Mouse (Mus musculus): ENCODE data around the gene Otulinl. TPM values are rescaled to one million over a fixed set of nuclear protein-coding genes. Genes with fewer than 3 reads are reported as not detected.
A peak's percentile ranks its signal among the peaks of the same experiment; 100 is the strongest.

Otulinl gene
- polyA plus RNA-seq, 1 experiment from 2014 or later, result 32.0 TPM

DNA sequence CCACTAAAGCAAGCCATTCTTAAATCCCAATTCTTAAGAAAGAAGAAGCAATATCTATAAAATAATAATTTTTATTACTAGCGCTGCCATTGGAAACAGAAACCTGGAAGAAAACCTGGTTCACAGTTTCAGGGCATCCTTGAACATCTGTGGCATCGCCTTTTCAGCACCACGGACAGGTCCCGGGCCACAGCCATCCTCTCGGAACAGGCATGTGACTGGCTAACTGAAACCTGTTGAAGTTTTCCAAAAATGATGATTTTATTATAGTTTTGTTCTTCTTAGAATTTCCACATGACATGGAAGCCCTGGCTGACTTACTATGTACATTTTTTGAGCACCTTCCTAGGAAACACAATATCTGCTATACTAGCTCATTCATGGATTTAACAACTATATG lies 26.4 kb downstream of the Otulinl start:
- Histone ChIP-seq H3K27ac (replicated peaks) (no peak overlapping the region), H3K4me2 (replicated peaks) (no peak overlapping the region), H3K4me3 (replicated peaks) (no peak overlapping the region), H3K36me3 (peaks cover 8% of the 10 kb centered on the region; the same call in 1 of the 2 replicates), H3K9ac (no peak overlapping the region), H3K9me3 (replicated peaks) (no peaks in the 10 kb centered on the region), H3K27me3 (no peaks in the 10 kb centered on the region), H3K4me1 (0 out of 2 replicates have a peak, but pooled peaks cover 3% of the 10 kb centered on the region)
- ATAC-seq (ENCODE audit: insufficient number of reproducible peaks, low FRiP score, low TSS enrichment, low read depth), result no peak
- 14% methylated on average over 5 of the region's 5 CpGs for WGBS

DNA sequence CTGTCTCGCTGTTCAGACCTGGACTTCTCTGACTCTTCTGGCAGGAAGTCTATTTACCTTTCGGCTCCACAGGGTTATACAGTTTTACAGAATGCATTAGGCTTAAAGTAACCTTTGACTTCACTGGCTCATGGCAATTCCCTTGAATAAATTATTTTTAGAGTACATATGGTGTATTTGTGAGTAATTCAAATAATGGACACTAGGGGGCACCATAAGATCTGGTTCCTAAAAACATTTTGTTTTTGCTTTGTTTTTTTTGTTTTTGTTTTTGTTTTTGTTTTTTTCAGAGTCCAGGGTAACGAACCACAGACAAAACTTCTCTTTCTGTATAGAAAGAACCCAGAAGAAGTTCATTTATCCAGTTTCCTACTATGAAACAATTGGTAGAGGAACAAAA lies 33.7 kb downstream of the Otulinl start:
- Histone ChIP-seq H3K27ac (replicated peaks) (no peak overlapping the region), H3K36me3 (no peaks in the 10 kb centered on the region), H3K9me3 (replicated peaks) (no peaks in the 10 kb centered on the region), H3K4me3 (replicated peaks) (no peak overlapping the region), H3K9ac (no peak overlapping the region), H3K4me1 (no peaks in the 10 kb centered on the region), H3K4me2 (replicated peaks) (no peak overlapping the region), H3K27me3 (no peaks in the 10 kb centered on the region)
- ATAC-seq (ENCODE audit: insufficient number of reproducible peaks, low FRiP score, low TSS enrichment, low read depth), result no peak
- WGBS, result 46% methylated on average over 3 of the region's 3 CpGs

DNA sequence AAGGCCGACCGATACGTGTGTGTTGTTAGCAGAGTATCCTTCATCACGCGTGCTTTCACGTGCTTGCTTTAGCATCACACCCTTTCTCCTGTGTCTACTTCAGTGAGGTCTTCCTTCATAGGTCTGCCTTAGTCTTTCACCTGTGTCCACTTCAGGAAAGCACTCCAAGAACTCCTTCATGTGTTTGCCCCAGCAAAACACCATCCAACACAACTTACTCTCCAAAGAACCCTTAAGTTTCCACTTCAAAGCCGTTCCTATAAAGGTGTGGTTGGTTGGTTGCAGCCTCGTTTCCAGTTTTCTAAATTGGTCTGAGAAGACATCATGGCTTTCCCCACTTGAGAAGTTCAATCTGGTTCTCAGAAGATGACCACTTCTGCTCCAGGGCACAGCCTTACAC lies 34.7 kb downstream of the Otulinl start:
- Histone ChIP-seq H3K4me1 (no peaks in the 10 kb centered on the region), H3K9ac (no peak overlapping the region), H3K9me3 (replicated peaks) (no peaks in the 10 kb centered on the region), H3K27ac (replicated peaks) (no peak overlapping the region), H3K4me2 (replicated peaks) (no peak overlapping the region), H3K36me3 (no peaks in the 10 kb centered on the region), H3K4me3 (replicated peaks) (no peak overlapping the region), H3K27me3 (no peaks in the 10 kb centered on the region)
- WGBS, result 92% methylated on average over 8 of the region's 8 CpGs
- ATAC-seq (ENCODE audit: insufficient number of reproducible peaks, low FRiP score, low TSS enrichment, low read depth), result no peak

DNA sequence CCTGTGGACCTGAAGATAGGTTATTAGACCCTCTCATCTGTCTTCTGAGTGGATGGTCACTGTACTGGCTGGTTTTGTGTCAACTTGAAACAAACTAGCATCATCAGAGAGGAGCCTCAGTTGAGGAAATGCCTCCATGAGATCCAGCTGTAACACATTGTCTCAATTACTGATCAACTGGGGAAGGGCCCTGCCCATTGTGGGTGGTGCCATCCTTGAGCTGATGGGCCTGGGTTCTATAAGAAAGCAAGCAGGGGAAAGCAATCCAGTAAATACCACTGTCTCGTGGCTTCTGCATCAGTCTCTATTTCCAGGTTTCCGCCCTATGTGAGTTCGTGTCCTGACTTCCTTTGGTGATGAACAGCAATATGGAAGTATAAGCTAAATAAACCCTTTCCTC lies 36.1 kb downstream of the Otulinl start:
- H3K4me1 ChIP-seq, result no peaks in the 10 kb centered on the region
- ATAC-seq (ENCODE audit: insufficient number of reproducible peaks, low FRiP score, low TSS enrichment, low read depth), result no peak
- WGBS, result 62% methylated on average over 3 of the region's 3 CpGs

DNA sequence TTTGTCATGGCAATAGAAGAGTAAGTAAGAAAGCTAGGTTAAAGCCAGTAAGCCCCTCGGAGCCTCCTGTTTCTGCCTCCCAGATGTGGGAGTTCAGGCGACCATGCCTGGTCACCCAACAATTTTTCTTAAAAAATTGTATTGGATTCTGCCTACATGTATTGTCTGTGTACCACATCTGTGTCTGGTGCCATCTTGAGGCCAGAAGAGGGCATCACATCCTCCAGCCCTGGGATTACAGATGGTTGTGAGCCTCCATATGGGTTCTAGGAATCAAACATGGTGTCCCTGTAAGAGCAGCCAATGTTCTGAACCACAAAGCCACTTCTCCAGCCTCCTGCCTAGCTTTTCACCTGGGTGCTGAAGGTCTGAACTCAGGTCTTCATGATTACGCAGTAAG lies 38.5 kb downstream of the Otulinl start:
- no peak overlapping the region for H3K9ac ChIP-seq
- no peak for ATAC-seq (ENCODE audit: insufficient number of reproducible peaks, low FRiP score, low TSS enrichment, low read depth)
- no peak overlapping the region for H3K27ac ChIP-seq (replicated peaks)
- H3K9me3 ChIP-seq (replicated peaks), result no peaks in the 10 kb centered on the region
- no peak overlapping the region for H3K4me2 ChIP-seq (replicated peaks)
- no peaks in the 10 kb centered on the region for H3K36me3 ChIP-seq
- H3K4me1 ChIP-seq, result no peaks in the 10 kb centered on the region
- no peaks in the 10 kb centered on the region for H3K27me3 ChIP-seq
- WGBS, result 80% methylated on average over 3 of the region's 3 CpGs
- no peak overlapping the region for H3K4me3 ChIP-seq (replicated peaks)

More for the DNA sequence above, 36.1 kb downstream of the Otulinl start:
- Histone ChIP-seq H3K4me2 (replicated peaks) (no peak overlapping the region), H3K9me3 (replicated peaks) (no peaks in the 10 kb centered on the region), H3K27me3 (no peaks in the 10 kb centered on the region), H3K9ac (no peak overlapping the region), H3K27ac (replicated peaks) (no peak overlapping the region), H3K4me3 (replicated peaks) (no peak overlapping the region), H3K36me3 (no peaks in the 10 kb centered on the region)

DNA sequence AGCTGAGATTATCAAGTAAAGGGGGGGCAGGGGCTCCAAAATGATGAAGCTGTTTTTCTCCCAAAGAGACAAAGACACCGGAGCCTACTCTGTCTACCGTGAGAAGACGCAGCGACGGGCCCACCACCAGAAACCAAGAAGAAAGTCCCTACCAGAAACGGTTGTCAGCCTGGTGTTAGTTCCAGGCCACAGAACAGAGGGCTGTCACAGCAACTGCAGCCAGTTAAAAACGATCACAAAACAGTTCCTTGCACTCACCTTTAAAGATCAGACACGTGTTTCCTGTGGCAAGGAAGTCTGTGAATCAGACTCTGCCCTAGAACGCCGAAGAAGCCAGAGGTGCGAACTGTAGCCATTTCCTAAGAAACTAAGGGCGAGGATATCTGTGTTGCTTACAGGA lies 40.2 kb downstream of the Otulinl start:
- no peak overlapping the region for H3K4me3 ChIP-seq (replicated peaks)
- H3K9ac ChIP-seq, result no peak overlapping the region
- no peak overlapping the region for H3K27ac ChIP-seq (replicated peaks)
- no peak for ATAC-seq (ENCODE audit: insufficient number of reproducible peaks, low FRiP score, low TSS enrichment, low read depth)
- no peaks in the 10 kb centered on the region for H3K36me3 ChIP-seq
- H3K27me3 ChIP-seq, result no peaks in the 10 kb centered on the region
- no peak overlapping the region for H3K4me2 ChIP-seq (replicated peaks)
- H3K9me3 ChIP-seq (replicated peaks), result no peaks in the 10 kb centered on the region
- 67% methylated on average over 12 of the region's 12 CpGs for WGBS
- H3K4me1 ChIP-seq, result no peaks in the 10 kb centered on the region

DNA sequence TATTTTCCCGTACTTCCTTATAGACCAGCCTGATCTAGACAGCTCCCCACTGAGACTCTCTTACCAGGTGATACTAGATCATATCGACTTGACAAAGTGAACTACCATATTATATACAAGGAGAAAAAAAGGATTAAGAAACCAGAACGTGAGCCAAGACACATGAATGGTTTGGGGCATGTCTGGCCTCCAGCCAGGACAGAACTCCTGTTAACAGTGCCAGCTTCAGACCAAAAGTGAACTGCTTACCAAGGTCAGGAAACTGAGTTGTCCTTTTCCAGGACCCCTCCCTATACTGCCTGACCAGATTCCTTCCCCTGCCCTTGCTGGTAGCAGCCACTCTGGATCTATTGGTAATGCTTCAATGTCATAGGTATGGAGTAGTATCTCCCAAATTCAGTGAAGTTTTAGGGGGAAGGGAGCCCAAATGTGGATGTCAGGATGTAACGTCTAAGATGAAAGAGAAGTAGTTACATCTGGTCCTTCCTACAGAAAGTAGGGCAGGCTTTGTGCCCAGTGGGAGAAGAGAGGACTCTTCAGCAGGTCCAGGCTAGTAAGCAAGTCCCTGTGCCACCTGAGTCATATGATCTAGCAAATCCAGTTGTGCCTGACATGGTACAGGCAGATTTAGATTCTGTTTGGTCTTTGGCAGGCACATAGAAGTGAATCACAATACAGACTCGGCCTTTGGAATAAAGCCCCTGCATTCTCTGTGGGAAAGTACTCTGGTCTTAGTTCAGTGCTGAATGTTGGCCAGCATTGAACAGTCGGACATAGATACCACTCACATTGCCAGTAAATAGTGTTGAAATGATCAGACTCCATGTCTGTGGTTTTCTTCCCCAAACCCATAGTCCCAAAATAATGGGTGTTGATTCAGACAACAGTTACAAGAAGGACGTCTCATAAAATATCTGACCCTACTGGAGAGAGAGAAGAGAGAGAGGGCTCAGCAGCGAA lies 47.2 kb downstream of the Otulinl start:
- no peaks in the 10 kb centered on the region for H3K9me3 ChIP-seq (replicated peaks)
- ATAC-seq (ENCODE audit: insufficient number of reproducible peaks, low FRiP score, low TSS enrichment, low read depth), result no peak
- H3K27ac ChIP-seq (replicated peaks), result no peak overlapping the region
- H3K4me2 ChIP-seq (replicated peaks), result no peak overlapping the region
- H3K4me1 ChIP-seq, result peaks cover 21% of the 10 kb centered on the region
- H3K27me3 ChIP-seq, result no peaks in the 10 kb centered on the region
- no peaks in the 10 kb centered on the region for H3K36me3 ChIP-seq
- 65% methylated on average over 8 of the region's 8 CpGs for WGBS
- H3K4me3 ChIP-seq (replicated peaks), result no peak overlapping the region
- no peak overlapping the region for H3K9ac ChIP-seq

DNA sequence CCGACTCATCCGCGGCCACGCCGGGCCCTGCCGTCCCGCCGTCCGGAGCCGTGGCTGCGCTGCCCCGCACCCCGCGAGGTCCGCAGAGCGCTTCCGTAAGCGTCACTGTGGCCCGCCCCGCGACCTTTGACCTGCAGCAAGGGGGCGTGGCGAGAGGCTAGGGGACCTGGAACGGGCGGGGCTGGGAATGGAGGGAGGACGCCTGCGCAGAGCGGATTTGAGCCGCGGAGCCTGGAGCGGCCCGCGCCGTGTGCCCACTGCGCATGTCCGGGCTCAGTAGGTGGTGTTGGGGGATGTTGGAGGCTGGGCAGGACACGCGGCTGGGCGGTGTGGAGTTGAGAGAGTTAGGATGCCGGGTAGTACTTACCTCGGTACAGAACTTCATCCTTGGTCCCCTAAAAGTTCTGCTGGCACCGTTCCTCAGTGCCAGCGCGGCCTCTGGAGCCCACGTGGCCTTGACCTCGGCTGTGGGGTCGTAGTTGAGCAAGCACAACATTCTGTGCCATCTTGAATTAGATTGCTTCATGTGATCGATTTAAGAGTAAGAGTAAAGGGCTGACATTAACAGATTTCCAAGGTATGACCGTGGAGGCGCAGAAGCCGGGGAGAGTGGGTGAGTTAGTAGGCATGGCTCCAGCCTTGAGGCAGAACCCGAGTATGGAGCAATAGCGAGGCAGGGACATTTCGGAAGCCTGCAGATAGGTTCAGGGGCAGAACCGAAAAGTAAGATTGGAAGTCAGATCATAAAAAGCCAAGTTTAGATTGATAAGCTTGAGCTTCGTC lies 50.6 kb downstream of the Otulinl start, which contains the start of gene Otulin:
Gene Otulin (minus strand): TSS at position 93 of the 783 bp plus-strand sequence.
- no peaks in the 10 kb centered on the region for H3K9me3 ChIP-seq (replicated peaks)
- H3K27ac ChIP-seq (replicated peaks), result peak within 1 kb of the TSS; percentile 76
- H3K4me2 ChIP-seq (replicated peaks), result peak within 1 kb of the TSS; percentile 86
- WGBS, result 5% methylated on average over 56 of the region's 56 CpGs
- peak; percentile 99 for ATAC-seq (ENCODE audit: insufficient number of reproducible peaks, low FRiP score, low TSS enrichment, low read depth)
- no peaks in the 10 kb centered on the region for H3K27me3 ChIP-seq
- H3K9ac ChIP-seq, result peak within 1 kb of the TSS; percentile 76
- peaks cover 26% of the 10 kb centered on the region for H3K4me1 ChIP-seq
- peaks cover 9% of the 10 kb centered on the region; the same call in 1 of the 2 replicates for H3K36me3 ChIP-seq
- H3K4me3 ChIP-seq (replicated peaks), result peak within 1 kb of the TSS; percentile 95

DNA sequence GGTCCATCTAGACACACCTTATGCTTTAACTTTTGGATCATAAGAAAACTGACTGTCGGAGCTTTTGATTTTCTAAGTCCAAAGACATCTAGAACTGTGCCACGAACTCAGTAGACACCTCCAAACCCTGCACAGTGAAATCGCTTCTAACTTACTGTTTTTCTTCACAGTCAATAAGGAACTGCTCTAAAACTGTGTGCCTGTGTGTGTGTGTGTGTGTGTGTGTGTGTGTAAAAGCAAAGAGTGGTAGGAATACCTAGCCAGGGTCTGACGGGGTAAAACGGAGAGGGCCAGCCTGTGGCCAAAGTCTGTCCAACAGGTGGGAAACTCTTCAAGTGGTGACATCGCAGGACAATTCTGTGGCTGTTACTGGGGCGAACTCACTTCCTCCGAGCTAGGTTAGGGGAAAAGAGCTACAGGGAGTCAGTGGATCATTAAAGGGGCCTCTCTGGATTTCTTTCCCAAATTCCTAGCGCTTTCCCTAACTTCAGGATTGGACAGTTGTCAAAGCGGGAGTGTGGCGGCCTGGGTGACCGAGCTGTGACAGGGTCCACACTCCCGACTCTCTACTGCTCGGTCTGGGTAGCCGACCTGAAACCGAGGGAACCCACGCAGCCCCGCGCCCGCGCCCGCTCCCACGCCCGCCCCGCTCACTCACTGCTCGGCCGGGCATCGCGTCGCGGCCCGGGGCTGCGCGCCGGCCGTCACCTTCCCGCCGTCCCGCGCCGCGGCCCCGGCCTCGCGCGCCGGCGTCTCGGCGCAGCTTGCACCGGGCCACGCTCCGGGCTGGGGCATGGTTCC lies 51.4 kb downstream of the Otulinl start:
- H3K4me3 ChIP-seq (replicated peaks), result peak overlapping the region; percentile 95
- peak overlapping the region; percentile 76 for H3K27ac ChIP-seq (replicated peaks)
- peaks cover 11% of the 10 kb centered on the region; the same call in 1 of the 2 replicates for H3K36me3 ChIP-seq
- H3K4me2 ChIP-seq (replicated peaks), result peak overlapping the region; percentile 86
- no peaks in the 10 kb centered on the region for H3K27me3 ChIP-seq
- ATAC-seq (ENCODE audit: insufficient number of reproducible peaks, low FRiP score, low TSS enrichment, low read depth), result peak; percentile 66
- H3K9me3 ChIP-seq (replicated peaks), result no peaks in the 10 kb centered on the region
- peaks cover 26% of the 10 kb centered on the region for H3K4me1 ChIP-seq
- 2% methylated on average over 52 of the region's 53 CpGs for whole genome bisulfite sequencing
- H3K9ac ChIP-seq, result peak overlapping the region; percentile 76

DNA sequence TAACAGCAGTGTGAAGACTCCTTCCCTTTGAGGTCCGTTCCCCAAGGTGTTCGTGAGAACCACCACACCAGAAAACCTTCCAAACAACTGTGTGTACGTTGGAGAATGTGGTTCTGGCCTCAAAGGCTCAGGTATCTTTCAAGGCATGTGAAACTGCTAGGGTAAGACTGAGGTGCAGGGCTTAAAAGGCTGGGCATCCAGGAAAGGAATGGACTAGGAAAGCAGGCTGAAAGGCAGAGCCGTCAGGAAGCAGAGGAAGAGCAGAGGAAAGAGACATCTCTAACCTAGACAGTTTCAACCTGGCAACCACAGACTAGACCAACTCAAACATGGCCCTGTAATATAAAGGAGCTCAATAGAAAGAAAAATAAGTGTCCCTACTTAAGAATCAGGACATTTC lies 52.3 kb downstream of the Otulinl start:
- H3K9me3 ChIP-seq (replicated peaks), result no peaks in the 10 kb centered on the region
- no peak for ATAC-seq (ENCODE audit: insufficient number of reproducible peaks, low FRiP score, low TSS enrichment, low read depth)
- no peak overlapping the region for H3K27ac ChIP-seq (replicated peaks)
- peaks cover 20% of the 10 kb centered on the region for H3K4me1 ChIP-seq
- H3K4me3 ChIP-seq (replicated peaks), result peak overlapping the region; percentile 95; the same call in 1 of the 2 replicates
- peaks cover 12% of the 10 kb centered on the region; the same call in 1 of the 2 replicates for H3K36me3 ChIP-seq
- no peak overlapping the region for H3K9ac ChIP-seq
- 66% methylated on average over 4 of the region's 4 CpGs for WGBS
- H3K27me3 ChIP-seq, result no peaks in the 10 kb centered on the region
- H3K4me2 ChIP-seq (replicated peaks), result peak overlapping the region; percentile 86

Measured in embryonic facial prominence, embryonic 15.5 days (tissue).